Mouse (Mus musculus): ENCODE data around the gene Lurap1l. TPM values are rescaled to one million over a fixed set of nuclear protein-coding genes. Genes with fewer than 3 reads are reported as not detected.

The Lurap1l gene
- 1 to 10 TPM; 6.3 to 7.2 TPM for total RNA-seq (2021)
- long read RNA-seq, experiment 1, transcript Lurap1l-201 (2 exons, 3,066 nt) = major isoform, 23 of 23 reads
- long read RNA-seq, experiment 1, partial matches to known transcripts = 0 of 23 reads
- long read RNA-seq, experiment 1, other reads (novel, unspliced or antisense) = 0 of 23 reads
- long read RNA-seq, experiment 2, transcript Lurap1l-201 (2 exons, 3,066 nt) = major isoform, 17 of 18 reads
- long read RNA-seq, experiment 2, partial matches to known transcripts = 0 of 18 reads
- long read RNA-seq, experiment 2, other reads (novel, unspliced or antisense) = 1 of 18 reads

- DNase-seq (ENCODE audit: low spot score in 2 of 2) = peak in 1 of 2 experiments; percentile 9
Measured at GRCm38 (mm10) chr4:80910481-80910870, at the start of gene Lurap1l. Lurap1l (plus strand) TSS chr4:80910646.

GRCm38 (mm10) chr4:80862962-80863361, 47.5 kb upstream of the Lurap1l start:
- DNase-seq (ENCODE audit: low spot score in 2 of 2) = no peak

- no peak for DNase-seq (ENCODE audit: low spot score in 2 of 2)
Measured at GRCm38 (mm10) chr4:80863906-80864305, 46.5 kb upstream of the Lurap1l start.

GRCm38 (mm10) chr4:80864511-80864922, 45.9 kb upstream of the Lurap1l start:
- DNase-seq (ENCODE audit: low spot score in 2 of 2) = no peak

GRCm38 (mm10) chr4:80866065-80866464, 44.4 kb upstream of the Lurap1l start:
- DNase-seq (ENCODE audit: low spot score in 2 of 2) = no peak

GRCm38 (mm10) chr4:80869598-80869997, 40.8 kb upstream of the Lurap1l start:
- DNase-seq (ENCODE audit: low spot score in 2 of 2) = no peak

GRCm38 (mm10) chr4:80872847-80873644, 37.4 kb upstream of the Lurap1l start:
- DNase-seq (ENCODE audit: low spot score in 2 of 2) = no peak

- no peak for DNase-seq (ENCODE audit: low spot score in 2 of 2)
Measured at GRCm38 (mm10) chr4:80874121-80874859, 36.2 kb upstream of the Lurap1l start.

GRCm38 (mm10) chr4:80875055-80875454, 35.4 kb upstream of the Lurap1l start:
- no peak for DNase-seq (ENCODE audit: low spot score in 2 of 2)

GRCm38 (mm10) chr4:80881996-80882599, 28.3 kb upstream of the Lurap1l start:
- no peak for DNase-seq (ENCODE audit: low spot score in 2 of 2)

- DNase-seq (ENCODE audit: low spot score in 2 of 2) = no peak
Measured at GRCm38 (mm10) chr4:80886631-80887030, 23.8 kb upstream of the Lurap1l start.

GRCm38 (mm10) chr4:80891004-80891403, 19.4 kb upstream of the Lurap1l start:
- DNase-seq (ENCODE audit: low spot score in 2 of 2) = no peak

- DNase-seq (ENCODE audit: low spot score in 2 of 2) = no peak
Measured at GRCm38 (mm10) chr4:80895278-80895894, 15.1 kb upstream of the Lurap1l start.

- DNase-seq (ENCODE audit: low spot score in 2 of 2) = no peak
Measured at GRCm38 (mm10) chr4:80906726-80907125, 3.7 kb upstream of the Lurap1l start.

GRCm38 (mm10) chr4:80907973-80908372, 2.5 kb upstream of the Lurap1l start:
- DNase-seq (ENCODE audit: low spot score in 2 of 2) = no peak

GRCm38 (mm10) chr4:80908902-80909301, 1.5 kb upstream of the Lurap1l start:
- no peak for DNase-seq (ENCODE audit: low spot score in 2 of 2)

- peak; percentile 7 to 9 for DNase-seq (ENCODE audit: low spot score in 2 of 2)
Measured at GRCm38 (mm10) chr4:80910871-80911701, 640 bp downstream of the Lurap1l start.

- peak; percentile 40 to 54 for DNase-seq (ENCODE audit: low spot score in 2 of 2)
Measured at GRCm38 (mm10) chr4:80911706-80912540, 1.5 kb downstream of the Lurap1l start.

- no peak for DNase-seq (ENCODE audit: low spot score in 2 of 2)
Measured at GRCm38 (mm10) chr4:80915211-80915610, 4.8 kb downstream of the Lurap1l start.

Data from adrenal gland, postnatal 4 days (tissue).